Mouse (Mus musculus) testis, adult 2 months (tissue): ENCODE results near the gene Rapgef5. TPM values are rescaled to one million over a fixed set of nuclear protein-coding genes. Genes with fewer than 3 reads are reported as not detected.

Experiments used
- H3K27ac ChIP-seq: fragments of 200-500 bp; 2 replicates; pipeline ENCODE4 v1.5.1; 2012; ENCODE audit warnings: low read depth, low read length; ENCODE audit not compliant: control insufficient read depth, insufficient read depth
- H3K27me3 ChIP-seq: fragments of 200-500 bp; 2 replicates; pipeline ENCODE4 v1.6.1; 2012; ENCODE audit warnings: mild to moderate bottlenecking, low read length, moderate library complexity; ENCODE audit not compliant: control insufficient read depth, insufficient read depth
- H3K36me3 ChIP-seq: fragments of 200-500 bp; 2 replicates; pipeline ENCODE4 v1.6.1; 2012; ENCODE audit warnings: mild to moderate bottlenecking, low read length; ENCODE audit not compliant: control insufficient read depth, insufficient read depth
- H3K4me1 ChIP-seq: fragments of 200-500 bp; 2 replicates; pipeline ENCODE4 v1.6.1; 2012; ENCODE audit warnings: low read length; ENCODE audit not compliant: control insufficient read depth, insufficient read depth
- H3K4me3 ChIP-seq: fragments of 200-500 bp; 2 replicates; pipeline ENCODE4 v1.5.1; 2012; ENCODE audit warnings: low read depth, mild to moderate bottlenecking, low read length, moderate library complexity, mixed read lengths; ENCODE audit not compliant: control insufficient read depth
- CTCF ChIP-seq: fragments of 200-500 bp; IDR thresholded peaks from 2 replicates; pipeline ENCODE4 v1.5.1; 2012; ENCODE audit warnings: low read depth, mild to moderate bottlenecking, inconsistent platforms, low read length, moderate library complexity; ENCODE audit not compliant: control insufficient read depth, insufficient read depth, insufficient replicate concordance
- POLR2A ChIP-seq: fragments of 200-500 bp; IDR thresholded peaks from 2 replicates; pipeline ENCODE4 v1.6.1; 2012; ENCODE audit warnings: low read depth, mild to moderate bottlenecking, inconsistent platforms, low read length, moderate library complexity; ENCODE audit not compliant: control insufficient read depth
- polyA plus RNA-seq: library from polyadenylated mRNA; depleted of rRNA; stranded (reverse); fragments of >200 nt; gene quantifications from 2 replicates; pipeline ENCODE4 v1.2.3, GENCODE M21; 2012

Rapgef5 gene
- polyA plus RNA-seq, 1 experiment = 5.8 TPM

DNA sequence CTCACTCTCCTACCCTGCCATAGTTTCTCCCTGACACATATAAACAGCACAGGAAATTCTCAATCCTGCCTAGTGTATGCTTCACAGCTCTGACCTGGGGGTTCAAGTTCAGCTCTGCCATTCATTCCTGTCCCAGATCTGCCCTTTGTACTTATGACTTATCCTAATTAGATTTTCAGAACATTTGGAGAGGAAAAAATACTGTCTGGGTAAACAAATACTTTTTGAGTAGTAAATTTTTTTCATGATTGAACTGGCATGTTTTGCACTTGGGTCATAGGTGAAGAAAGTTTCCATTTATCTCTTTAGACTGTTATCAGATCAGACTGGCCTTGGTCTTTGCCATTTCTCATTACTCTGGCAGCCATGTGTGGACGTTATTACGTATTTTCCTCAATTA lies 72.9 kb downstream of the Rapgef5 start:
- Histone ChIP-seq H3K36me3 (no peaks in the 10 kb centered on the region), H3K4me3 (no peak overlapping the region), H3K27ac (no peak overlapping the region), H3K4me1 (no peaks in the 10 kb centered on the region), H3K27me3 (no peaks in the 10 kb centered on the region)
- no peak for TF ChIP-seq POLR2A
- TF ChIP-seq CTCF = no peak

DNA sequence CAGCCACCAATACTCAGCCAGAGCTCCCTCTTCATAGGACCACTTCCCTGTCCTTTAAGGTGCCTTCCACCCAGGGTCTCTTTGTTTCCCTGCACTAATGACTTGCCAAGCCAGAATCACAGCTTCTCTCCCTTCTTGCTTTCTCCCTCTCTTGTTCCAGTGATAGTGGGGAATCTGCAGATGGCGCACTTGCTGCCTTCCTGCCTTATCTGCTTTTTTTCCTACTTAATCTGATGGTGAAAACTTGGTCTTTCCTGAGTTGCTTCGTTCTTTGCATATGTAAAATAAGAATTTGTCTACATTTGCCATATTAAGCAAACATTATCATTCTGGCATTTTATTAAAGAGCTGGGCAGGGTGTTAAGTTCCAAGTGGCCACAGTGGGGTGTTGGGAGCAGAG lies 75.7 kb downstream of the Rapgef5 start:
- H3K4me1 ChIP-seq = no peaks in the 10 kb centered on the region
- no peaks in the 10 kb centered on the region for H3K27me3 ChIP-seq
- H3K36me3 ChIP-seq = no peaks in the 10 kb centered on the region
- H3K27ac ChIP-seq = no peak overlapping the region
- H3K4me3 ChIP-seq = no peak overlapping the region
- no peak for TF ChIP-seq POLR2A
- TF ChIP-seq CTCF = no peak

DNA sequence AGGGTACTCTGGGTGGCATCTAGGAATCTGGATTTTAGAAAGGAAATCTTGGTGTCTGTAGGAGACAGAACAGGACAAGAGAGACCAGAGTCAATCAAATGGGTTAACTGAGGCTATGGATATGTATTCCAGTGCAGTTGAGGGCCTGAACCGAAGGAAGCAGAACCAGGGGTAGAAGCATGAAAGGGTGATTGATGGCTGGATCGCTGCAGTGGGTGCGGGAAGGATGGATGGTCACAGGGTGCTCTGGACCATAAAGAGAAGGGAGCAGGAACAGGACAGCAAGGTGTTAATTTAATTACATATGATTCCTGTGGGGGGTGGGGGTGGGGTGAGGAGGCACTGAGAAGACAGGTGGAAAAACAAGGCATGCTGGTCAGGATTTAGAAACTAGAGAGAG lies 76.3 kb downstream of the Rapgef5 start:
- Histone ChIP-seq H3K36me3 (no peaks in the 10 kb centered on the region), H3K4me3 (no peak overlapping the region), H3K27ac (no peak overlapping the region), H3K27me3 (no peaks in the 10 kb centered on the region), H3K4me1 (no peaks in the 10 kb centered on the region)
- TF ChIP-seq CTCF = no peak
- no peak for TF ChIP-seq POLR2A

DNA sequence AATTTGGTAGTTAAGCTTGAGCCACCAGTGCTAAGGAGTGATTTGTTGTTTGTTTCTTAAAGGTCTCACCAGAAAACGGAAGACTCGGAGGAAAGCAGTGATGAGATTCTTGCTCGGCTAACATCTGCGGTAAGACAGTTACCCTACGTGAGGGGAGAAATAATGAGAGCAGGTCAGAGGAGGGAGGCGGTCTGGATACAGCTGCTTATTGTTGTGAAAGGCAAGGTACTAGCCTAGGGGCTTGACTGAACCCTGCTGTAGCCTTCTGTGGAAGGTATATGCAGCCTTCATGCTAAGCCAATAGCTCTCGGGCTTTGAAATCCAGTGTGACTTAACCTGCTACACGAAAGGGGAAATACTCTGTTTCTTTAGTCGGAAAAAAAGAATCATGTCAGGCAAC lies 78.9 kb downstream of the Rapgef5 start:
- TF ChIP-seq CTCF = no peak
- TF ChIP-seq POLR2A = no peak

DNA sequence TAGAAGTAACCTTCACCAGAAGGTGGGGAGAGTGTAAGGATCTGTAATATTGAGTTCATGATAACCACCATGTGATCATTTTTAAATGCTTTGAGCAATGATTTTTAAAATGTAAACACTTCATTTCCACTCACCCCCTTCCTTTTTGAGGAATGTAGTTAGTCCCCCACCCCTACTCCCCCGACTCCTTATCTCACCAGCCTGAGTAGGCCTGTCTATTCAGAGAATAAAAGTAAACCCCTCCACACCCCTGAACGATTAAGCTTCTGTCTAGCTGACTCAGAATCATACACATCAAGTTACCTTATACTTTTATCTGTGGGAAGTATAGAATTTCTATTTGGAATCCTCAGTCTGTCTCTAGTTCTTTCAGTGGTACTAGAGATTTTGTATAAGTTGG lies 81.9 kb downstream of the Rapgef5 start:
- TF ChIP-seq POLR2A (no peak), CTCF (no peak)
- H3K36me3 ChIP-seq = no peaks in the 10 kb centered on the region
- H3K27me3 ChIP-seq = no peaks in the 10 kb centered on the region
- no peak overlapping the region for H3K4me3 ChIP-seq
- no peak overlapping the region for H3K27ac ChIP-seq
- H3K4me1 ChIP-seq = no peaks in the 10 kb centered on the region

More for the DNA sequence above, 78.9 kb downstream of the Rapgef5 start:
- Histone ChIP-seq H3K4me1 (no peaks in the 10 kb centered on the region), H3K36me3 (no peaks in the 10 kb centered on the region), H3K4me3 (no peak overlapping the region), H3K27ac (no peak overlapping the region), H3K27me3 (no peaks in the 10 kb centered on the region)

DNA sequence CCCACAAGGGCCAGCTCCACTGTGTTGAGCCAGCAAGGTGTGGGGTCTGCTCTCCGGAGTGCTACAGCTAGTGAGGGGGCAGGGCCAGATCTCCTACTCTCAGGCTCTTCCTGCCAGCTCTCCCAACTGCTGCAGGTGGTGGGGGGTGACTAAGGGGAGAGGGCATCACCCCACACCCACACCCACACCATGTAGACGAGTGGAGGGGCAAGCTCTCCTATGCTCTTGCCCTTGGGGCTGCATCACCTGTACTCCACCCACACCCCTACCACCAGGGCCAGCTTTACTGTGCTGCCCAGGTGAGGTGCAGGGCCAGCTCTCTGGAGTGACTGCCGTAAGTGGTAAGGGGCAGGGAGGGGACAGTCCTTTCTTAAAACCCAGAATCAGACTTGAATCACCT lies 89.7 kb downstream of the Rapgef5 start:
- TF ChIP-seq CTCF = no peak
- TF ChIP-seq POLR2A = no peak
- Histone ChIP-seq H3K36me3 (no peaks in the 10 kb centered on the region), H3K4me3 (no peak overlapping the region), H3K4me1 (no peaks in the 10 kb centered on the region), H3K27ac (no peak overlapping the region), H3K27me3 (no peaks in the 10 kb centered on the region)

DNA sequence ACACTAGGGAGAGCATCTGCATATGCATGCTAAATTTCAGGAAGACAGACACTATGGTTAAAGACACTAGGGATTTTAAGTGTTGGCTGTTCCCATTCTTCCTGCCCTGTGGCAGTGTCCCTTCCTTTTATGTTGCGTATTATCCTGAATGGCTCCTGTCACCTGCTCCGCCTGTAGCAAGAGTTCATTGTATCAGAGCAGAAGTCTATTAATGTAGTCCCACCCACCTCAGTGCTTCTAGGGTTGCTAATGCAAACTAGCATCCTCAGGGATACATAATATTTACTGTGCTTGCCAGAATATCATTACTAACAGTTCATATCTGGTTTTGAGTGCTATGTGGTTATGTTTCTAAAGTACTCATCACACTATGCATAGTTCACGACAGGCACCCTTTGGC lies 96.4 kb downstream of the Rapgef5 start:
- Histone ChIP-seq H3K27me3 (no peaks in the 10 kb centered on the region), H3K27ac (no peak overlapping the region), H3K36me3 (no peaks in the 10 kb centered on the region), H3K4me3 (no peak overlapping the region), H3K4me1 (no peaks in the 10 kb centered on the region)
- TF ChIP-seq POLR2A = no peak
- TF ChIP-seq CTCF = no peak

DNA sequence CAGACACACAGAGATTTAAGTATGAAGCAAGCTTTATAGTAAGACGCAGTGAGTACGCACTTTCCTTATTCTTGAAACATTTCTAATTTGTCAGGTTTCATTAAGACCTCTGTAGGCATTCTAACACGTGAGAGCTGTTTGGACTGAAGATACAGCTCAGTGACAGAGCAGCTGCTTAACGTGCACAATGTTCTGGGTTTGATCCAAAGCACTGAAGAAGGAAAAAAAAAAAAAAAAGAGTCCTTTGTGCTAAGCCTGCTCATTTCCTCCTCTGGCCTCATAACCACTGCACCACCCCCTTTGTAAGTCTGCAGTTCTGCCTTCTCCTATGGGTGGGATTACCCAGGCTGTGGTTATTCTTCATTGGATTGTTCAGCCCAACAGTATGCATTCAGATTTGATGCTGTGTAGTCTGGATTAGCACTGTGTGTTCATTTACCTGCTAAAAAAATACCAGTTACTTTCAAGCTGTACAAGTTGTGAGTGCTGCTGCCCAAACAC lies 103.3 kb downstream of the Rapgef5 start:
- H3K27me3 ChIP-seq = no peaks in the 10 kb centered on the region
- no peak overlapping the region for H3K4me3 ChIP-seq
- no peaks in the 10 kb centered on the region for H3K36me3 ChIP-seq
- no peak for TF ChIP-seq CTCF
- no peak for TF ChIP-seq POLR2A
- H3K4me1 ChIP-seq = no peaks in the 10 kb centered on the region
- no peak overlapping the region for H3K27ac ChIP-seq
